Comparison of ENCODE assay signal across 21 mouse cellular contexts in genomic region chr4:70278882-70279281, GRCm38 (mm10).
DNase-seq lines count a peak whose midpoint lies in the region; ATAC-seq and TF ChIP-seq lines count a peak whose summit lies in the region.
"Had no signal": no experiment of that assay in that cellular context is flagged by ENCODE, and none has a peak within 500 bp of the region (broad histone marks: within the 10 kb centered on the region; RNA-seq: fewer than 3 reads in every experiment).

No protein-coding gene starts in this region.

- peak; percentile 62 for DNase-seq in midbrain, embryonic 11.5 days (ENCODE audit: low spot score, missing footprints)
- no peak for DNase-seq in midbrain, embryonic 10.5 days (ENCODE audit: low spot score)
- peak; percentile 55 for DNase-seq in forebrain, postnatal 0 days
- DNase-seq: adrenal gland, postnatal 10 days; adrenal gland, postnatal 36 days; cerebellum, adult 18-20 months; cerebellum, adult 9-10 months; cerebellum, postnatal 14 days; gastrocnemius, postnatal 25 days; heart, adult 2 months; kidney, adult 2 months had no signal

- no peak overlapping the region for H3K9ac ChIP-seq in forebrain, embryonic 13.5 days
- H3K9ac ChIP-seq in forebrain, embryonic 12.5 days: no peak overlapping the region
- no peak overlapping the region for H3K9ac ChIP-seq in midbrain, embryonic 11.5 days (ENCODE audit: low read length)
- H3K9ac ChIP-seq in forebrain, postnatal 0 days: no peak overlapping the region
- no peak overlapping the region for H3K9ac ChIP-seq in heart, embryonic 12.5 days
- H3K9ac ChIP-seq: hindbrain, embryonic 12.5 days; hindbrain, embryonic 15.5 days had no signal

- no peak overlapping the region for H3K4me2 ChIP-seq in forebrain, embryonic 13.5 days
- H3K4me2 ChIP-seq in forebrain, embryonic 12.5 days: no peak overlapping the region
- H3K4me2 ChIP-seq in midbrain, embryonic 11.5 days: no peak overlapping the region
- no peak overlapping the region for H3K4me2 ChIP-seq in forebrain, postnatal 0 days (ENCODE audit: low read depth)
- no peak overlapping the region for H3K4me2 ChIP-seq in heart, embryonic 12.5 days
- H3K4me2 ChIP-seq: hindbrain, embryonic 12.5 days; hindbrain, embryonic 15.5 days had no signal

- peaks cover 58% of the 10 kb centered on the region for H3K36me3 ChIP-seq in forebrain, embryonic 13.5 days (ENCODE audit: poor library complexity, severe bottlenecking)
- H3K36me3 ChIP-seq in forebrain, embryonic 12.5 days (replicated peaks): peaks cover 61% of the 10 kb centered on the region
- peaks cover 2% of the 10 kb centered on the region; the same call in 1 of the 2 replicates for H3K36me3 ChIP-seq in midbrain, embryonic 11.5 days (ENCODE audit: control insufficient read depth, insufficient read depth, low read length)
- H3K36me3 ChIP-seq in midbrain, embryonic 10.5 days: peaks cover 79% of the 10 kb centered on the region
- H3K36me3 ChIP-seq in forebrain, postnatal 0 days (ENCODE audit: insufficient read depth): peaks cover 7% of the 10 kb centered on the region; the same call in 1 of the 2 replicates
- peaks cover 49% of the 10 kb centered on the region for H3K36me3 ChIP-seq in heart, embryonic 12.5 days

- no peaks in the 10 kb centered on the region for H3K4me1 ChIP-seq in forebrain, embryonic 13.5 days
- H3K4me1 ChIP-seq in forebrain, embryonic 12.5 days: no peaks in the 10 kb centered on the region
- no peaks in the 10 kb centered on the region for H3K4me1 ChIP-seq in midbrain, embryonic 11.5 days (ENCODE audit: control insufficient read depth, insufficient read depth, low read length)
- H3K4me1 ChIP-seq in midbrain, embryonic 10.5 days: no peaks in the 10 kb centered on the region
- no peaks in the 10 kb centered on the region for H3K4me1 ChIP-seq in forebrain, postnatal 0 days (ENCODE audit: insufficient read depth)
- H3K4me1 ChIP-seq in heart, embryonic 12.5 days (replicated peaks): no peaks in the 10 kb centered on the region
- H3K4me1 ChIP-seq: heart, embryonic 10.5 days; hindbrain, embryonic 12.5 days; hindbrain, embryonic 15.5 days had no signal

- H3K27ac ChIP-seq in forebrain, embryonic 13.5 days: no peak overlapping the region
- no peak overlapping the region for H3K27ac ChIP-seq in forebrain, embryonic 12.5 days
- H3K27ac ChIP-seq in midbrain, embryonic 11.5 days (ENCODE audit: low read depth, low read length): no peak overlapping the region
- no peak overlapping the region for H3K27ac ChIP-seq in midbrain, embryonic 10.5 days (replicated peaks)
- H3K27ac ChIP-seq in forebrain, postnatal 0 days (ENCODE audit: low read depth, low read length): no peak overlapping the region
- H3K27ac ChIP-seq in heart, embryonic 12.5 days (ENCODE audit: poor library complexity, severe bottlenecking): no peak overlapping the region
- H3K27ac ChIP-seq: heart, adult 2 months; heart, embryonic 10.5 days; hindbrain, embryonic 12.5 days; hindbrain, embryonic 15.5 days had no signal

- WGBS in forebrain, embryonic 13.5 days: 91% methylated on average over 4 of the region's 4 CpGs
- 96% methylated on average over 4 of the region's 4 CpGs for WGBS in forebrain, embryonic 12.5 days
- WGBS in midbrain, embryonic 11.5 days: 97% methylated on average over 4 of the region's 4 CpGs
- WGBS in midbrain, embryonic 10.5 days: 94% methylated on average over 4 of the region's 4 CpGs
- WGBS in forebrain, postnatal 0 days: 71% methylated on average over 4 of the region's 4 CpGs
- 96% methylated on average over 4 of the region's 4 CpGs for WGBS in heart, embryonic 12.5 days

- no peaks in the 10 kb centered on the region for H3K9me3 ChIP-seq in forebrain, embryonic 13.5 days (replicated peaks)
- H3K9me3 ChIP-seq in forebrain, embryonic 12.5 days: no peaks in the 10 kb centered on the region
- no peaks in the 10 kb centered on the region for H3K9me3 ChIP-seq in midbrain, embryonic 11.5 days (ENCODE audit: control insufficient read depth, low read length)
- no peaks in the 10 kb centered on the region for H3K9me3 ChIP-seq in midbrain, embryonic 10.5 days (replicated peaks)
- H3K9me3 ChIP-seq in forebrain, postnatal 0 days (ENCODE audit: low read length): no peaks in the 10 kb centered on the region
- no peaks in the 10 kb centered on the region for H3K9me3 ChIP-seq in heart, embryonic 12.5 days (replicated peaks)
- H3K9me3 ChIP-seq: G1E; heart, embryonic 10.5 days; hindbrain, embryonic 12.5 days; hindbrain, embryonic 15.5 days had no signal

- no peak overlapping the region for H3K4me3 ChIP-seq in forebrain, embryonic 13.5 days
- no peak overlapping the region for H3K4me3 ChIP-seq in forebrain, embryonic 12.5 days (replicated peaks)
- H3K4me3 ChIP-seq in midbrain, embryonic 11.5 days (ENCODE audit: low read depth, low read length): no peak overlapping the region
- H3K4me3 ChIP-seq in midbrain, embryonic 10.5 days: no peak overlapping the region
- H3K4me3 ChIP-seq in forebrain, postnatal 0 days (ENCODE audit: low read depth, low read length): no peak overlapping the region
- no peak overlapping the region for H3K4me3 ChIP-seq in heart, embryonic 12.5 days
- H3K4me3 ChIP-seq: heart, adult 2 months; heart, embryonic 10.5 days; hindbrain, embryonic 12.5 days; hindbrain, embryonic 15.5 days had no signal

- no peak for TF ChIP-seq CTCF in forebrain, postnatal 0 days (IDR thresholded peaks at IDR 0.05; ENCODE audit: low read depth)

- ATAC-seq in forebrain, embryonic 13.5 days: peak; percentile 38; the same call in 1 of the 2 replicates
- ATAC-seq in forebrain, embryonic 12.5 days (ENCODE audit: low FRiP score): no peak
- ATAC-seq in midbrain, embryonic 11.5 days (ENCODE audit: low FRiP score): no peak
- peak; percentile 73 for ATAC-seq in forebrain, postnatal 0 days
- ATAC-seq in heart, embryonic 12.5 days (ENCODE audit: insufficient number of reproducible peaks, low FRiP score): no peak
- ATAC-seq: intestine, postnatal 0 days; Patski had no signal

- no peaks in the 10 kb centered on the region for H3K27me3 ChIP-seq in forebrain, embryonic 13.5 days
- no peaks in the 10 kb centered on the region for H3K27me3 ChIP-seq in forebrain, embryonic 12.5 days
- no peaks in the 10 kb centered on the region for H3K27me3 ChIP-seq in midbrain, embryonic 11.5 days (ENCODE audit: control insufficient read depth, insufficient read depth, low read length)
- no peaks in the 10 kb centered on the region for H3K27me3 ChIP-seq in midbrain, embryonic 10.5 days (ENCODE audit: low read depth, poor library complexity, severe bottlenecking)
- no peaks in the 10 kb centered on the region for H3K27me3 ChIP-seq in forebrain, postnatal 0 days (ENCODE audit: insufficient read depth, low read length)
- no peaks in the 10 kb centered on the region for H3K27me3 ChIP-seq in heart, embryonic 12.5 days (replicated peaks)
- H3K27me3 ChIP-seq: CH12.LX; hindbrain, embryonic 12.5 days; hindbrain, embryonic 15.5 days; Patski had no signal

Comparison
In these comparisons a context has a peak if more than half of its experiments do, and no peak if none do; other contexts are left out.
1. ATAC-seq: peak in forebrain, embryonic 13.5 days (single experiment) and forebrain, postnatal 0 days (single experiment); none in forebrain, embryonic 12.5 days (single experiment), midbrain, embryonic 11.5 days (single experiment) and heart, embryonic 12.5 days (single experiment).